Mouse (Mus musculus) thymus, adult 2 months (tissue): ENCODE results near the gene Gclm.

Source experiments
- CTCF ChIP-seq: fragments of 200-500 bp; IDR thresholded peaks from 2 replicates; pipeline ENCODE4 v1.5.1; 2012; ENCODE audit warnings: mild to moderate bottlenecking, control low read depth, low read length, moderate library complexity, borderline replicate concordance; ENCODE audit not compliant: control insufficient read depth, poor library complexity, insufficient read depth; ENCODE audit errors: extremely low read depth
- POLR2A ChIP-seq: fragments of 200-500 bp; IDR thresholded peaks from 2 replicates; pipeline ENCODE4 v1.6.1; 2012; ENCODE audit warnings: mild to moderate bottlenecking, low read length, control low read depth, moderate library complexity; ENCODE audit not compliant: control insufficient read depth, poor library complexity, insufficient read depth; ENCODE audit errors: extremely low read depth

- no peak for TF ChIP-seq CTCF
- TF ChIP-seq POLR2A = no peak
These were observed 34.9 kb upstream of the Gclm start for GRCm38 (mm10) chr3:122210434-122210833.
